Mouse (Mus musculus) telencephalon, adult 2 months (tissue): ENCODE data around the gene Gm6871.
"Not testable (repeated sequence)": the region's sequence is repeated elsewhere in the genome, so short reads cannot be mapped to it uniquely, and the experiment has no call there.

Source experiments
- DNase-seq: peaks from one replicate; pipeline ENCODE4 v3.0.0-alpha.2; 2011; ENCODE audit warnings: low read depth, low spot score

Gene Gm6871

DNA sequence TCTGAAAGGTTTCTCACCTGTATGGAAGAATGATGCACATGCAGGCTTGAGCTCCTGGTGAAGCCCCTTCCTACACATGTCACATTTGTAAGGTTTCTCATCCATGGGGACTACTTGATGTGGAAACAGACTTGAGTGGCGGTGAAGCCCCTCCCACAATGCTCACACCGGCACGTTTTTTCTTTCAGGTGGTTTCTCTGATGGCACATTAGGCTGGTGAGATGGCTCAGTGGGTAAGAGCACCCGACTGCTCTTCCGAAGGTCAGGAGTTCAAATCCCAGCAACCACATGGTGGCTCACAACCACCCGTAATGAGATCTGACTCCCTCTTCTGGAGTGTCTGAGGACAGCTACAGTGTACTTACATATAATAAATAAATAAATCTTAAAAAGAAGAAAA is at the start of gene Gm6871:
Gene Gm6871, minus strand, starts transcription at position 101 of the 400 bp plus-strand sequence.
- DNase-seq: not testable (repeated sequence)

- DNase-seq: not testable (repeated sequence)
These were observed 42.8 kb upstream of the Gm6871 start for GRCm38 (mm10) chr7:41616241-41616640.

- no peak for DNase-seq
These were observed 38.2 kb upstream of the Gm6871 start for GRCm38 (mm10) chr7:41611654-41612053.

DNA sequence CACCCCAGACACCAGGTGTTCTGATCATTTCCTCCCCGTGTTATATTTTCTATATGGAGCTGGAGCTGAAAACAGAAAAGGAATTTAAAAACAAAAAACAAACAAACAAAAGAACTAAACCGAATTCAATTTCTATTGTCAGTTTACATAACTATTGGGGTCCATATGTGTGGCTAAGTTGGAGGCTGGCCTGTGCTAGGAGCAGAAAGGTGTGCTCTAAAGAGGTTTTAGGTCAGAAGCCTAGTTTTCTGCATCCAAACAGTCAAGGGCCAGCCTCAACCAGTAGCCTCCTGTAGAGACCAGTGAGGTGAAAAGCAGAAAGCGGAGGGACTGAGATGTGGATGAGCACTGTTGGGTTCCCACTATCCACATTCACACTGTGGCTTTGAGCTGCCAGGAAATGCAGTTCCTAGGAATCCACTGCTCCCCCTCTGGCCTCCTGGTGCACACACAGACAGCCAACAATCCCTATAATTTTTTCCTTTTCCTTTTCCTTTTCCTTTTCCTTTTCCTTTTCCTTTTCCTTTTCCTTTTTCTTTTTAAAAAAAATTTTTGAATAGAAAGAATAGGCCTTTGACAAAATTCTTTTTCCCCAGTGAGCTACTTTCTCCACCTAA is 26.6 kb upstream of the Gm6871 start:
- no peak for DNase-seq

DNA sequence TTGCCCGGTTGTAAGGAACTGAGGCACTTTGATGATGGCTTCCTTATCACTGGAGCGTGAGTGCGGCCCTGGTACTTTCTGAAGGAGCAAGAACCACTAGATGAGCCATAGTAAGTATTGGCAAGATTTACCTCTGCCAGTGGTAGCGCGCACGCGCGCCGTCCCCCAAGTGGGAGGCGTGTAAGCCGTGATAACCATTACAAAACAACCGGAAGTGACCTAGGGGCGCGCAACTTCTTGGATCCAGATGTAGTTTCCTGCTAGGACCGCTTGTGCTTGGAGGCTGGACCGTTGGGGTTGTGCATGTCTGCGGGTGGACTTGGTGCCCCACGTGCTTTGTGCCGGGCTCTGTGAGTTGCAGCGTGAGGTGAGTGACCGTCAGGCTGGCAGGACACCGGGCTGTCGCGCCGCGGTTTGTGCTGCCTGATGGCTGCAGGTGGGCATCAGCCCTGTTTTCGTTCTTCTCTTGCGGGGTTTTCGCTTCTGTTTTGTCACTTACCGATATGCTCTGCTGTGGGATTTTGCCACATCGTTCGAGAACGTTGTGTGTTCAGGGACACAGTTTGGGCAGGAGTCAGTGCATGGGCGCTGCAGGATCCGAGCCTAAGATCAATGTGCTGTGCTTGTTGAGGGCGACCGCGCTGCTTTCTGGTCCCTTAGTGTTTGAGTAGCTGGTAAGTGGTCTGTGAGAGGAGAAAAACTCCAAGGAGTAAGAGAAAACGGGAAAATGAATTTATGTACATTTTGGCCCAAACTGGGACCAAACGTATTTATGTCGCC is 25.8 kb upstream of the Gm6871 start, which contains the start of gene 2610021A01Rik:
Gene 2610021A01Rik, plus strand, starts transcription at position 197 of the 780 bp plus-strand sequence.
- DNase-seq: peak; percentile 94

DNA sequence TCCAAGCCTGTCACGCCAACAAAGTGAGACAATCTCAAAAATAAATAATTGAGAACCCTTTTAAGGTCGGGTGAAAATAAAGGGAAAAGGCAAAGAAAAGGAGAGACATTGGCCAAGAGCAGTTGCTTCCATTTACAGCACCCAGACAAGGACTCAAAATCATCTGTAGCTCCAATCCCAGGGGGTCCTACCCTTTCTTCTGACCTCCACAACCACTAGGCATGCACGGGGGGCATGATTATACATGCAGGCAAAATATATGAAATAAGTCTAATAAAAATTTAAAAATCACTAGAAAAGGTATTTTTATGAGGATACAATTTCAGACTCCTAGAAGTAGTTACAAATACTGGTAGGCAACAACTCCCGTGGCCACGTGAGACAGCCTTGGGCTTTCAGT is 25.2 kb upstream of the Gm6871 start:
- no peak for DNase-seq

GRCm38 (mm10) chr7:41587831-41588230 is 14.4 kb upstream of the Gm6871 start:
- not testable (repeated sequence) for DNase-seq

DNA sequence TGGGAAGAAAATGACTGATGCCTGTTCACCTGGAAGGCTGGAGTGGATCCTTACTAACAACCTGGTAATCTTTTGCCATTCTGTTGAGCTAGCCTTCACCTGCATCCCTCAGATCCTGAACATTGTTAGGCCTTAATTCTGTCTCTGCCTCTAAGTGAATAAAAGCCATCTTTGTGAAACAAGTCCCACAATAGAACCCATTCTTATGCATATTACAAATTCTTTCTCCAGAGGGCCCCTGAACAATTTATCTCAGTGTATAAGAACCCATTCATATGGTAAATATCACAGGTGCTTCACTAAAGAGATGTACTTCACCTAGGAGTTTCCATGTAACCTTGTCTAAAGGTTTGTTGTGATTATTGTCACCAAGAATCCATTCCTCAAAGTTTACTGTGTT is 8.6 kb upstream of the Gm6871 start:
- no peak for DNase-seq

GRCm38 (mm10) chr7:41577956-41578355 is 4.5 kb upstream of the Gm6871 start:
- DNase-seq: no peak

GRCm38 (mm10) chr7:41560681-41561080 is 12.8 kb downstream of the Gm6871 start:
- DNase-seq: no peak

GRCm38 (mm10) chr7:41512672-41513071 is 60.8 kb downstream of the Gm6871 start:
- no peak for DNase-seq

GRCm38 (mm10) chr7:41512207-41512606 is 61.3 kb downstream of the Gm6871 start:
- DNase-seq: no peak

- no peak for DNase-seq
These were observed 71.1 kb downstream of the Gm6871 start for GRCm38 (mm10) chr7:41502402-41502801.

- DNase-seq: peak; percentile 24
These were observed 73.1 kb downstream of the Gm6871 start for GRCm38 (mm10) chr7:41500151-41500934.

DNA sequence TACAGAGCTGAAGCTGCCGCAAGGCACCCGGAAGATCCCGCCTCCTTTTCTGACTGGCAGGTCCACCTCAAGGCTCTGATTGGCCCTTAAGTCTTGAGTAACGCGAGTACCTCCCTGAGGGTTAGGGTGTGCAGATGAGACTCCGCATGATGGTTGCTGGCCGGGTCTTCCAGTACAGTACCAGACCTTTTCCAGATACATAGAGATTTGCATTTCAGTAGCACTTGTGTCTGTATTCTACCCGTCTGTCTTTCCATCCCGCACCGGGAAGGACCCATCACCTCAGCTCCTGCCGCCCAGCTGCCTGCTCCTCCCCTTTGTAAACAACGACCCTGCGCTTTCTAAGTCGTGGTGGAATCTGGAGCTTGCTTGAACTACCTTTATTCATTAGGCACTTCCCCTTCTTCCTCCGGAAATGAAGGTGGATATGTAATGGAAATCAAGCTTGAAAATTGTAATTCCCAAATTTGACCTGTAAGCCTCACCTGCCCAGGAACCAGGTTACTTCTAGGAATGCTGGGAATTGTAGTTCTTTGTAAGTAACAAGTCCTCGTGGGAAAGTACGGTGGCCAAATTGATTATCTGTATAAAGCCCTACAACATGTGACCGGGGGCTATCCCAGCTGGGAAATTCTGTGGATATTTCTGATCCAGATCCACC is 73.9 kb downstream of the Gm6871 start, which contains the start of the genes Gm20449 and AW146154:
Gene Gm20449, minus strand, starts transcription at position 29 of the 661 bp plus-strand sequence.
Gene AW146154, minus strand, starts transcription at position 502 of the 661 bp plus-strand sequence.
- peak; percentile 92 for DNase-seq

DNA sequence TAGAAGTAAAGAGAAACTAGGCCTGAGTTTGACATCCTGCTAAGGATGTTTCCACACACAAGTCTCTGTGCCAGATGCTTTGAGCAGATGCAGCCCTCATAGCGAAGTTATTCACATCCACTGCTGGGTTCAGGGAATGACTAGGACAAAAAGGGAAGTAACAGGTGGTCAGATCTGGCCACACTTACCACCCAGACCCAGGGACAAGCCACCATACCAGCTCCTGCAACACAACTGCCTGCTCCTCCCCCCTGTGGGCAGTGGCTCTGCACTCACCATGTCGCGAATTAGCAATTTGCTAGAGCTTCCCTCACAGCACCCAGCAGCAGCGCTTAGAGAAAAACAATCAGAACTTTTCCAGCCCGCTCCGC is 74.5 kb downstream of the Gm6871 start:
- not testable (repeated sequence) for DNase-seq

DNA sequence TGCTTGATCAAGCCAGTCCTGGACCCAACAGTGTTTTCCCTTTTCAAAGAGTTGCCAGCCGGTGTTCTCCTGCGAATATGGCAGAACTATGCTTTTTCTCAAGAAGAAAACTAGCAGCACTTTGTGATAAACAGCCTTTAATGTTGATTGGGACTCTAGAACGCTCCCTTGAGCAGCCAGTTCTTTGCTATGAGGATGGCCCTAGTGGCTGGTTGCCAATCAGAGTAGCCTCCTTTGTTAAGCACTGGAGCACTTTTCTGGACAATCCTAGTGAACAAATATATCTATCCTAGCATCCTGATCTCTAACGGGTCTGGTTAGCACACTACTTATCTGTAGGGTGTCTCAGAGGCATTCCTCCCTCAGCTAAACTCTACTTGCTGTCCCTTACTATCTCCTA is 75.0 kb downstream of the Gm6871 start:
- not testable (repeated sequence) for DNase-seq

DNA sequence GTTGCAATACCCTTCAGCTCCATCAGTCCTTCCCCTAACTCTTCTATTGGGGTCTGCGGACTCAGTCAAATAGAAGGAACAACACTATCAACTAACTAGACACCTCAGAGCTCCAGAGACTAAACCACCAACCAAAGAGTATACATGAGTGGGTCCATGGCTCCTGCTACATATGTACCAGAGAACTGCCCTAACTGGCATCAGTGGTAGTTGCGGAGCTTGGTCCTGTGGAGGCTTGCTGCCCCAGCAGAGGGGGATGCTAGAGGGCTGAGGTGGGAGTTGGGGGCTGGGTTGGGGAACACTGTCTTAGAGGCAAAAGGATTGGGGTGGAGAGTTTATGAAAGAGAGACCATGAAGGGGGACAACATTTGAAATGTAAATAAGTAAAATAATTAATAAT is 75.6 kb downstream of the Gm6871 start:
- no peak for DNase-seq
